Mouse (Mus musculus) heart, postnatal 14 days (tissue): ENCODE results near the gene Mylk. TPM values are rescaled to one million over a fixed set of nuclear protein-coding genes. Genes with fewer than 3 reads are reported as not detected.

Experiments used
- DNase-seq, 2 experiments: peaks; one replicate each; pipeline ENCODE4 v3.0.0; 2021 to 2022
- intact Hi-C: fragments of 180-260 bp; cut with DNase I; formaldehyde crosslinking; loops from one replicate; pipeline ENCODE4 v1.15.1; 2025
- total RNA-seq, 2 experiments: library from RNA; stranded (reverse); gene quantifications; 2 replicates each; pipeline ENCODE4 v1.2.3; 2021

Mylk gene
- total RNA-seq, 2 experiments from 2014 or later = 37.2 to 37.9 TPM

DNA sequence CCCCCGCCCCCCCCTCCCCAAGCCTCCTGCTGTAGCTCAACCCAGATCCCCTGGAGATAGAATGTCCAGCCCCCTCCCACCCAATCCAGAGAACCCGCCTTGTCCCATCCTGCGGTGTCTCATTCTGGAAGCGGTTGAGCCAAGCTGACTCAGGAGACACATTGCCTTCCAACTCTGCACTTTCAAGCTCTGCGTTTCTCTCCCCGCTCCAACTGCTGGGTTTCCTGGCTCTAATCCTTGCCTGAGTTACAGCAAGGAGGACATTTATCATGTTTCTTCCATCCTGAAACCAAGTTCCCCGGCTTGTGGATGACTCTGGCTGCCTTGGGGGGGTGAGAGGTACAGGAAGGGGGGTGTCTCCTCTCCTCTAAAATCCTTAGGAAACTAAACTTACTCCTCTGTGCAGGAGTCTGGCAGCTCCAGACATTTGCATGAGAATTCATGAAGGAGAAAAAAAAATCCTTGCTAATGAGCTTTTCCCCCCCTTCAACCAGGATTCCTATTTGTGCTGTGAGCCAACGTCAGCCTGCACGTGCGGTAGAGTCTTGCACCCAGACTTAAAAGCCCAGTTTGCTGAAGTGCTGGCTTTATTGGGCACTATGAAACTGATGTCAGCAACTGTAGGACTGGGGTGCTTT lies 256.0 kb downstream of the Mylk start:
- intact Hi-C loops = no loop called here
- DNase-seq = no peak

DNA sequence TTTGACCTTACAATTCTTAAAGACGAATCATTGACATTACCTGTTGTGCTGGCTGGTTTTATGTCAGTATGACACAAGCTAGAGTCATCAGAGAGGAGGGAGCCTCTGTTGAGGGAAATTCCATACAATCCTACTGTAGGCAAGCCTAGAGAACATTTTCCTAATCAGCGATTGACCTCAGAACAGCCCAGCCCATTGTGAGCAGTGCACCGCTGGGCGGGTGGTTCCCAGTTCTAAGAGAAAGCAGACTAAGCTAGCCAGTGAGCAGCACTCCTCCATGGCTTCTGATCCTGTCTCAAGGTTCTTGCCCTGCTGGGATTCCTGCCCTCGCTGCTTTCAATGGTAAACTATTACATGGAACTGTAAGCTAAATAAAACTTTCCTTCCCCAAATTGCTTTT lies 259.3 kb downstream of the Mylk start:
- no peak for DNase-seq
- intact Hi-C loops = no loop called here

DNA sequence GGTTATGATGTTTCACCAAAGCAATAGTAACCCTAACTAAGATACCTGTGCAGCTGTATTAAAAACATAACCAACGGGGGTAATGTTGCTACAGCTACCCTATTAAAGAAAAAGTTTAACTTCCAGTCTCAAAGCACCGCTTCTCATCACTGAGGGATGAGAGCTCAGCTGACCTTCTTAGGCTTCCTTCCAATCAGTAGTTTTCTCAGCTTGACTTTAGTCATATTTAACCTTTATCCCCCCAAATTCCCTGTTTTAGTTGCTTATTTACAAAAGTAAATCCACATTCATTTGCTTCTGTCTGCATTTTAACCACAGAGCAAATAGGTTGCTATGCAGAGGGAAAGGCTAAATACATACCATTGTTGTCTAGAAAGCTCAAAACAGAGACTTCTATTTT lies 259.7 kb downstream of the Mylk start:
- intact Hi-C loops = no loop called here
- no peak for DNase-seq

DNA sequence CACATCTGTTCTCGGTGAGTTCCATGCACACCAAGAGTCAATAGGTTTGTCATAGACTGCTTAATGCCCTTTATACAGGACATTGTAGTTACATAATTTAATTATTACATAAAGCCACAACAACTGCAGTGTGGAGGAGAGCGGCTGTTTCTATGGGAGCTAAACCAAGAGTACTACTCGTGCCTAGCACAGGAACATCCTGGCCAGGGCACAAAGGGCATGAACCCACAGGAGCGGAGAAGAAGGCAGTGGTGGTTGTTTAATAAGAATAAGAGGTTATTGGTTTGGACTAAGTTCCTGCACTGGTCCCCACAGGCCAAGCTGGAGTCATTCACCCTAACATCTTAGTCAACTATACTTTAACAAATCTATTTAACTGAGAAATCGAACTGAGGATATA lies 261.2 kb downstream of the Mylk start:
- DNase-seq = no peak
- intact Hi-C loops = no loop called here

DNA sequence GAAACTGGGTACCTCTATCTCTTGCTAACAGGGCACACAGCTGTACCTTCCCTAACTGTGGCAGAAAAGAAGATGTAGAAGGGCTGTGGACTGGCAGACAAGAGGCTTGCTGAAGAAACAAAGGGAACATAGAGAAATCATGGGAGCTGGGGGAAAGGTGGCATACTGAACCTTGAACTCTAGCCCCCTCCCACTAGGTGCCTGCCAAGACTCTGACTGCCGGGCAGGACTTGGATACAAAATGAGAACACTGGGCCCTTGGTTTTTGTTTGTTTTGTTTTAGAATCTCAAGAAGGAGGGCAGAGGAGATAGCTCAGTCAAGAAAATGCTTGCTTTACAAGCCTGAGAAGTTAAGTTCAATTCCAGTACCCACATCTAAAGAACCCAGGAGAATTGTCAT lies 262.4 kb downstream of the Mylk start:
- intact Hi-C loops = no loop called here
- no peak for DNase-seq

DNA sequence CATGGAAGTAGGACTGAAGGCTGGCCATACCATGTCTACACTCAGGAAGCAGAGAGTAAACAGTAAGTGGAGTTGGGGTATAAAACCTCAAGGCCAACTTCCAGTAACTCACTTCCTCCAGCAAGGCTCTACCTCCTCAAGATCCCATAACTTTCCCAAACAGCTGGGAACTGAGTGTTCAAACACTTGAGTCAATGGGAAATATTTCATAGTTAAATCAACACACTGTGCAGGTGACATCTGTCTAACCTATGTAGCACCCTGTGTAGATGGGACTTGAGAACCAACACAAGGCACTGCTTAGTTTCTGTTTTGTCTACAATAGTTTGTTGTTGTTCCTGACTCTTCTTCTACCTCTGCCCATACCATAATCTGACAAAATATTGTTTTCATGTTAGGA lies 263.4 kb downstream of the Mylk start:
- DNase-seq = no peak
- intact Hi-C loops = no loop called here

DNA sequence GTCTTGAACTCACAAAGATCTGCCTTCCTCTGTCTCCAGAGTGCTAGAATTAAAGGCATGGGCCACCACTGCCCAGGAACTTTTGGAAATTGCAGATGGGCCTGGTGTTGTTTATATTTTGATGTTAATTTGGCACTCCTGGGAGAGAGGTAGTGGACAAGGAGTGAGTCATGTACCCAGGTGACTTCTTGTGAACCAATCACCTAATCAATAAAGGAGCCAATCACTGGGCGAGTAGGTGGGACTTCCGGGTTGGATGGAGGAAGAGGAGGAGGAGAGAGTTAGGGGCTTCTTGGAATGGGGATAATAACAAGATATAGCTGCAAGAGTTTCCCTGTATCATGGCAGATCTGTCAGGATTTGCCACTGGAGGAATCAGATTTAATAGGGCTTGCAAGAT lies 268.5 kb downstream of the Mylk start:
- intact Hi-C loops = no loop called here
- DNase-seq = no peak

DNA sequence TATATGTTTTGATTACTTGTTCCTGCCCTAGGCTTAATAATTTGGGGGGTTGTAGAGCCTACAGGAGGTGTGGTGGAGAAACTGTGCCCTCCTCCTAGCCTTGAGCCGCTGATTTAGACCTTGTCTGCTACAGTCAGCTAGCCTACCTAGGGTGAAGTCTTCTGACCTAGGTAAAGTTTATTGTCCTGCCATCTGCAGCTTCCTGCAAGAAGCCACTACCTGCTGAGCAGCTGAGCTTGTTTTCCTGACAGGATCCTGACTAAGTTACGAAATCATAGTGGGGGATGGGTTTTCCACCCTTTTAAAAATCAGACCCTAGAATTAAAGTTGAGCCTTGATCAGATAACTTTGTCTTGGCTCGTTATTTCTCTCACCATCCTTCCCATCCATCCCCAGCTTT lies 271.5 kb downstream of the Mylk start:
- intact Hi-C loops = no loop called here
- no peak for DNase-seq

DNA sequence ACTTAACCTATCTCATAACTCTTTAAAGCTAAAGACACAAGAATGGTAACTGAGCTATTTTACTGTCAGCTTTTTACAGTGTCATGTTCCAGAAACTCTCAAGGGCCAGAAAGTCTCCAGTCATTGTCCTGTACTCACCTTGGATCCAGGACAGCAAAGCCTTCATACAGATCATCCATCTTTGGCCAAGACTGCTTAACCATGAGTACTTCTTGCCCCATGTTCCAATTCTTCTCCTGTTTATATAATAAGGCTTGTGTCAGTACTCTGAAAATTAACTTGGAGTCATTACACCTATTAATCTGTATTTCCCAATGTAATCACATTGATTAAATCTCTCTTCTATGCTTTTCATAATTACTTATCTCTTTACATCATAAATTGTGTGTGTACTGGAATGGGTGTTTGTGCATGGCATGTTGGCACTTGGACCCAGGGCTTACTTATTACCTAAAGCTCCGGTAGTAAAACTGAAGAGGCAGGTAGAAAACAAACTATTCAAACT lies 273.5 kb downstream of the Mylk start:
- DNase-seq = no peak
- intact Hi-C loops = no loop called here

DNA sequence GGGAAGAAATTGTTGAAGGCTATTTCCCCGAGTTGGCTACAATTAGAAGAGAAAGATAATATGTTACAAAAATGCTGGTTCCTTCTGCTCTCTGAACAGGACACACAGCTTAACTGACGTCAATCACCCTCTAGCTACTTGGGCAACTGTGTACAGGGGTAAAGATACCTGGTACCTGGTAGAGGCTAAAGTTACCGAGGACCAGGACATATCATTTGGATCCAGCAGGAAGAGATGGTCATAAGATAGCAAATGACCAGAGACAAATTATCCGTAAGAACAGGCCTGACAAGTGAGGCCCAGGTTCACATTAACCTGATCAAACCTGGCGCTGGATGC lies 276.9 kb downstream of the Mylk start:
- intact Hi-C loops = no loop called here
- DNase-seq = no peak

DNA sequence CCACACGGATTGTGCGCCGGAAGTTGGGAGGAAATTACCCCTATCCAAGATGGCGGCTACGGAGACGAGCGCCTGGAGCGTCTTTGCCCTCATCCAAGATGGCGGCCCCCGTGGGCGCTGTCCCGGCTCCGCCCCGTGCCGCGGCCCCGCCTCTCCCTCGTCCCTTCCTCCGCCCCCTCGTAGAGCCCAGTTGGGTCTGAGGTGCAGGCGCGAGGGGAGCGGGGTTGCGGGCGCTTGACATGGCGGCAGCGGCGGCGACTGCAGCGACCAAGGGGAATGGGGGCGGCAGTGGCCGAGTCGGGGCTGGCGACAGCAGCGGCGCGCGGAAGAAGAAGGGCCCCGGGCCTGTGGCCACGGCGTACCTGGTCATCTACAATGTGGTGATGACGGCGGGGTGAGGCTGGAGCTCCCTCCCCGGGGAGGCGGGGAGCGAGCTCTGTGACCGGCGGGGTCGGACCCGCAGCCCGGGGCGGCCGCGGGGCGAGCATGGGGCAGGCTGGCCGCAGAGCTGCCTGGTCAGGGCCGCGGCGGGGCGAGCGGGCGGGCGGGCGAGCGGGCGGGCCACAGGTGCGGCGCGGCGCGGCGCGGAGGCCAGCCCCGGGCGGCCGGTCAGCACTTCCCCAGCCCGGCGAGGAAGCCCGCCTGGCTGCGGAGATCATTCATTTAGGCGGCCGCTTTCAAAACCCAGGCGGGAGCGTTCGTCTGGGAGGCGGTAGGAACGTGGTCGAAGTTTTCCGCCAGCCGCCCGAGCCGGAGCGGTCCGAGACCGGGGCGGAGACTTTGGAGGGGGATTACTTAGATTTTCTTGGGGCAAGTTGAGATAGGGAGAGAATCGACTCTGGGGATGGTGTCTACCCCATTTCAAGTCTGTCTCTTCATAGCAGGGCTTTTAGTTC lies 277.5 kb downstream of the Mylk start, which contains the start of gene Hacd2:
TSS of gene Hacd2 (plus strand) at position 187 of the 896 bp plus-strand sequence.
- intact Hi-C loops = no loop called here
- peak; percentile 95 for DNase-seq

DNA sequence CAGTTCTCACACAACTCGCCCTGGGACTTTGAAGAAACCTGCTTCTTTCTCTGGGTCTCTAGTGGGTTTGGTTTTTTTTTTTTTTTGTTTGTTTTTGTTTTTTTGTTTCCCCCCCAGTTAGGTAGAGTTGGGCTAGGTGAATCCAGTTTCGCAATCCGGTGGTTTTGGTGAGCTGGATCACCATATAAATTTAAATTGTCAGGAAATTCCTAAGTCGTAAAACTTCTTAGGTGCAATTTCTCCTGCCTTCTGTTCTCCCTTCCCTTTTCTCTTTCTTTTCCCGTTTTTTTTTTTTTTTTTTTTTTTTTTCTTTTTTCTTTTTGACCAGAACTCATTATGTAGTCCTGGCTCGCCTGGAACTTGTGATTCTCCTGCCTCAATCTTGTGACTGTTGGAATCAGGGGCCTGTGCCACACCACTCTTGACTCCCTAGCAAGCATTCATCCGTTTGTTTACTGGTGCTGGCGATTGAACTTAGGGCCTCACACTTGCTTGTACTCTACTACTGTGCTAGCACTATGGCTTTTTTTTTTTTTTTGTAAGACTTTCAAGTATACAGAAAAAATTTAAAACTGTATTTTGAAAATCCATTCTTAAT lies 278.2 kb downstream of the Mylk start:
- DNase-seq = no peak
- intact Hi-C loops = no loop called here

DNA sequence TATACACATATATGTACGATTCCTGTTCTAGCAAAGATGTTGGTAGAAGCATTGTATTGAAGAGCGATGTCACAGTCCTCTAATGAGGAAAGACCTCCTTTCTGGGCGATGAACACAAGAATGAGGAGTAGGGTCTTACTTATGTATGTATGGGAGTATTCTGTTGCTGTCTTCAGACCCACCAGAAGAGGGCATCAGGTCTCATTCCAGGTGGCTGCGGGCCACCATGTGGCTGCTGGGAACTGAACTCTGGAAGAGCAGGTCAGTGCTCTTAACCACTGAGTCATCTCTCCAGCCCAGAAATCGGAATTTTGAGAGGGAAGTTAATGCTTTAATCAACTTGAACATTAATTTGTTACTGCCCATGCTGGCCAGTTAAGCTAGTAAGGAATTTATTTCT lies 279.3 kb downstream of the Mylk start:
- intact Hi-C loops = no loop called here
- DNase-seq = no peak

DNA sequence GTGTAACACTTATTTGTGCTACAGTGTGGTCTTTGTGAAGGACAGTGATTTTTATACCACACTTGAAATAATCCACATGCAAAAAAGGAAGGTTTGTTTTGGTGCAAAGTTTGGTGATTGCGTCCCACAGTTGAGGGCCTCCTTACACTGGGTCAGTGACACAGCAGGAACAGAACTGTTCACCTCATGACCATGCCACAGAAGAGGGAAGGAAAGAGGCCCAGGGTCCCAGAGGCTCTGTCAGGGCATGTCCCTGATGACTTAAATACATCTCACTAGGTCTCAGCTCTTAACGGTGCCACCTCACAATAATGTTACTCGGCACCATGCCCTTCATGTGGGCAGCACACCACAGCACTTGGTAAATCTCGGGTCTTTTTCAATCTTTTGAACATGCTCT lies 280.3 kb downstream of the Mylk start:
- DNase-seq = no peak
- intact Hi-C loops = no loop called here

DNA sequence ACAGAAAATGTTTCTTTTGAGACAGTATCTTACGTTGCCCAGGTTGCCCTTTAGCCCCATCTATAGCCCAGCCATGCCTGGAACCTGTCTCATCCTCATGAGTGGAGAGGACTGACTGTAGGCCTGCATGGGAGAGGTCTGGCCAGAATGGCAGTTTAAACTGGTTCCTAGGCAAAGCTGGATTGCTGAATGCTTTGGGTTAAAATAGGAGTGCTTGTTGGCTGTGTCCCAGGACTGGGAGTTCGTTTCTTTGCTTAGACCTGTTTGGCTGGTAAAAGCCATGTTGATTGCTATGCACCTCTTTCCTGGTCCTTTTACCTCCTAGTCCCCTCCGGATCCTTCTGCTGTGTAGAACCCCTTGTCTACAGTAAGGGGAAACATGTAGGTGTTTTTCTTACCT lies 288.2 kb downstream of the Mylk start:
- intact Hi-C loops = no loop called here
- DNase-seq = no peak

DNA sequence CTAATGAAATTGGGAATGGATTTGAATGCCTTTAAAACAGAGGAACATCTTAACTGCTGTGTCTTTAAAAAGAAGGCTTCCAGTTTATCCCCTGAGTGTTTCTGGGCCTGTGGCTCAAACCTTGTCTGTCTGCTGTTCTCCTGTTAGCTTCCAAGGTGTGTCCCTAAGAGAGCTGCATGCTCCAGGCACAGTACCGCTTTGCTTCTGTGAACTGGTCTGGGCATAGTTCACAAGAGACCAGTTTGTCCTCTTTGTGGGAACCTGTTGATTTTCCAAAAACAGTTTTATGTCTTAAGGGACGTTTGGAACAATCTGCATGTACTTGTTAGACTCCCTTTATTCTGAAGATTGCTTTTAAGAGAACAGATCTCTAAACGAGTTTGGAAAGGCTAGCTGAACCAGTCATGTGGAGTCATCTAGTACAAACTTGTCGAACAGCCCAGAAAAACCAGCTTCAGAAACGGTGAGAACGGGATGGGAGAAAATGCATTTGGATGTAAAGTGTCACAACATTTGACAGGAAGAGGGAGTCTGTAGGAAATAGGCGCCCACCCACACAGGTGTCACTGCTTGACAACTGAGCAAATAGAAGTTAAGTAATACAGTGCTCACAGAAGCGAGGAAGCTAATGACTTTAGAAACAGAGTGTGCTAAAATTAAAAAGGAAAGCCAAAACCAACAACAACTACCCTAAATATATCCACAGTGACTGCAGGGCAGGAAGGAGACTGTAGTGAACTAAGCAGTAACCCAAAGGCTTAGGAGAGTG lies 289.0 kb downstream of the Mylk start:
- intact Hi-C loops = no loop called here
- DNase-seq = no peak

DNA sequence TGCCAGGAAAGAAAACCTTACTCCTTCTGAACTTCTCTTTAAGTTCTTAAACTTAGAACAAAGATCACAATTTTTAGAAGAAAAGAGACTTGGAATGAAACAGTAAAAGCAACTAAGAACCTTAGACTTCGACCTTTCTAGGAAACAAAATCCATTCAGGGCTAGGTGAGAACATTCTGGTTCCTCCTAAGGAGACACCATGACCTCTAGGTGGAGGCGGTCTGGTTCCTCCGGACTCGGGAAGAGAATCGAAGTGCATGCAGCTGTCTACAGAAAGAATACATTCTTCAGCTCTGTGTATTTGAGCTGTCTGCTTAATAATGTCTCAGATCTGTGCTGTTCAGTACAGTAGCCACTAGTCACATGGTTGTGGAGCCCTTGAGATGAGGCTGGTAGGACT lies 290.0 kb downstream of the Mylk start:
- intact Hi-C loops = no loop called here
- DNase-seq = no peak

DNA sequence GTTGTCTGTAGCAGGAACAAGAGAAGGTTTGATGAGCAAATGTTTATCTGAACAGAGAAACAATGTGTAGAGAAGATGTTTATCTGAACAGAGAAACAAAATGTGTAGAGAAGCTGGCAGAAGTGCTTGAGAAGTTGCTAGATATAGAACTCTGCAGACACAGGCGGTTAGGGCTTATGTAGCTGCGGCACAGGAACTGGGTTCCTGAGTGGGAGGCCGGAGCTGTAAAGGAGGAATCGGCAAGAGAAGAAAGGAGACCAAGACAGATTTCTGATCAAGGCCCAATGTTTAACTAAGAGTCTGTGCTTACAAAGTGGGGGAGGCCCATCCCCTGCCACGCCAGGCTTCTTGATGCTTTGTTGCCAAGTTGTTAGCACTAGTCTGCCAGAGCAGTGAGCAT lies 291.7 kb downstream of the Mylk start:
- DNase-seq = no peak
- intact Hi-C loops = no loop called here

DNA sequence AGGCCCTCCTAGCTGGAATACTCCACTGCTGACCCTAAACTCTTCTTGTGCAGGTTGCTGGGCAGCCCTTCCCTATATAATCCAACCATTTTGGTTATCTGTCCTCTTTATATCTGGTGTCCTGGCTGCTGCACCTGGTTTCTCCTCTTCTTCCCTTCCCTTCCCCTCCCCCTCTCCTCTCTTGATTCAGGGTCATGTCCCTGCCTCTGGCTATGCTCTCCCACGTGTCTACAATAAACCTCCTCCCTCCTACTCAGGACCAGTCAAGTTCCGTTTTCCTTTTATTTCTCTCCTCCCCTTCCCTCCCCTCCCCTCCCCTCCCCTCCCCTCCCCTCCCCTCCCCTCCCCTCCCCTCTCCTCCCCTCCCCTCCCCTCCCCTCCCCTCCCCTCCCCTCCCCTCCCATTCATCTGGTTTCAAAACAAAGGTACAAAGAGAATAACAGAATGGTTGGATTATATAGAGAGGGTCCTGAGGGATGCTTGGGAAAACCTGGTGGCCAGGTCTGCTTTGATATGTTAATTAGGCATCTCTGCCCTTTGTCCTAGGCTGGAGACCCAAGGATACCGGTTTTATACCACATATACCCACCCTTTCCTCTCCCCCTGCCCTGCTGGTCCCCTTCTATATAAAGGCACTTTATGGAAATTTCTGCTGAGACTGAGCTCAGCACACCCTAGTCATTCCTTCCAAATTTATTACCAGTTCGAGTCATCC lies 293.5 kb downstream of the Mylk start:
- no peak for DNase-seq
- intact Hi-C loops = no loop called here

DNA sequence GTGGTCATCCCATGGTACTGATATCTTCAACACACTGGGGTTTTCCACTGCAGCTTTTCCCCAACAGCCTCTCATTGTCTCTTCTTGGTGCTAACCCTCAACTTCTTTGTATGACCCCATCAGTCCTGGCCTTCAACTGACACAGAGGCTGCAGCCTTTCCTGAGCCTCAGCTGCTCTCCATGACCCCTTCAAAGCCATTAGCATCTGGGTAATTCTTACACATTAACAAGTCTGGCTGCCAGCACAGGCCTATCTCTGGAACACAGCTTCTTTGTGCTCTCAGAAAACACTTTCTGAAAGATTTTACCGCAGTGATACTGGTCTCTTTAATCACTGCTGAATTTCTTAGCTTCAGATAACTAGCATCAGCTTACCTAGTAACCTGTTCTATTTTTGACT lies 295.1 kb downstream of the Mylk start:
- DNase-seq = no peak
- intact Hi-C loops = no loop called here
